Mouse (Mus musculus): ENCODE measurements around the gene Lrrc49.
A peak's percentile ranks its signal among the peaks of the same experiment; 100 is the strongest.

The Lrrc49 gene

GRCm38 (mm10) chr9:60545361-60546096 is 142.4 kb downstream of the Lrrc49 start:
- DNase-seq (ENCODE audit: extremely low read depth, insufficient read length, low spot score), result no peak

GRCm38 (mm10) chr9:60543422-60544015 is 144.4 kb downstream of the Lrrc49 start:
- DNase-seq (ENCODE audit: extremely low read depth, insufficient read length, low spot score), result no peak

- no peak for DNase-seq (ENCODE audit: extremely low read depth, insufficient read length, low spot score)
These were observed 157.6 kb downstream of the Lrrc49 start for GRCm38 (mm10) chr9:60530310-60530709.

- DNase-seq (ENCODE audit: extremely low read depth, insufficient read length, low spot score), result no peak
These were observed 158.4 kb downstream of the Lrrc49 start for GRCm38 (mm10) chr9:60529348-60530243.

GRCm38 (mm10) chr9:60528269-60528668 is 159.7 kb downstream of the Lrrc49 start:
- DNase-seq (ENCODE audit: extremely low read depth, insufficient read length, low spot score), result peak; percentile 42

GRCm38 (mm10) chr9:60527836-60528235 is 160.1 kb downstream of the Lrrc49 start:
- peak; percentile 24 for DNase-seq (ENCODE audit: extremely low read depth, insufficient read length, low spot score)

GRCm38 (mm10) chr9:60527051-60527450 is 160.9 kb downstream of the Lrrc49 start:
- DNase-seq (ENCODE audit: extremely low read depth, insufficient read length, low spot score), result peak; percentile 57

GRCm38 (mm10) chr9:60526195-60526594 is 161.8 kb downstream of the Lrrc49 start:
- DNase-seq (ENCODE audit: extremely low read depth, insufficient read length, low spot score), result peak; percentile 31

- no peak for DNase-seq (ENCODE audit: extremely low read depth, insufficient read length, low spot score)
These were observed 166.1 kb downstream of the Lrrc49 start, which contains the start of gene Thsd4 for GRCm38 (mm10) chr9:60521806-60522264. Thsd4 (minus strand) TSS chr9:60522046.

- no peak for DNase-seq (ENCODE audit: extremely low read depth, insufficient read length, low spot score)
These were observed 166.8 kb downstream of the Lrrc49 start for GRCm38 (mm10) chr9:60521143-60521542.

- no peak for DNase-seq (ENCODE audit: extremely low read depth, insufficient read length, low spot score)
These were observed 168.4 kb downstream of the Lrrc49 start for GRCm38 (mm10) chr9:60519601-60520000.
